Mouse (Mus musculus) neural tube, embryonic 12.5 days (tissue): ENCODE measurements around the gene Ufsp2. TPM values are rescaled to one million over a fixed set of nuclear protein-coding genes. Genes with fewer than 3 reads are reported as not detected.
A peak's percentile ranks its signal among the peaks of the same experiment; 100 is the strongest.

Experiments used
- ATAC-seq: fragments of 200-750 bp; cut with Nextera tagmentation; 2 replicates; pipeline ENCODE4 v1.8.0; 2017; ENCODE audit warnings: low read depth, mild to moderate bottlenecking, moderate TSS enrichment, moderate library complexity; ENCODE audit not compliant: low FRiP score
- H3K27ac ChIP-seq: fragments of 300-500 bp; sonication (generic); 2 replicates; pipeline ENCODE4 v1.5.1; 2016
- H3K27me3 ChIP-seq: fragments of 300-500 bp; sonication (generic); replicated peaks from 2 replicates; pipeline ENCODE4 v1.6.1; 2016; ENCODE audit warnings: mild to moderate bottlenecking
- H3K36me3 ChIP-seq: fragments of 300-500 bp; sonication (generic); 2 replicates; pipeline ENCODE4 v1.6.1; 2016; ENCODE audit warnings: mild to moderate bottlenecking
- H3K4me1 ChIP-seq: fragments of 300-500 bp; sonication (generic); 2 replicates; pipeline ENCODE4 v1.6.1; 2016
- H3K4me2 ChIP-seq: fragments of 300-500 bp; sonication (generic); replicated peaks from 2 replicates; pipeline ENCODE4 v1.6.1; 2016; ENCODE audit warnings: mild to moderate bottlenecking
- H3K4me3 ChIP-seq: fragments of 300-500 bp; sonication (generic); 2 replicates; pipeline ENCODE4 v1.5.1; 2016
- H3K9ac ChIP-seq: fragments of 300-500 bp; sonication (generic); 2 replicates; pipeline ENCODE4 v1.6.1; 2016; ENCODE audit warnings: mild to moderate bottlenecking
- H3K9me3 ChIP-seq: fragments of 300-500 bp; sonication (generic); 2 replicates; pipeline ENCODE4 v1.6.1; 2016; ENCODE audit warnings: mild to moderate bottlenecking
- WGBS: fragments of 180-500 bp; shearing (Covaris S2); methylation state at CpG from one replicate; pipeline ENCODE4 v1.1.7; 2016; 5-methylcytosine and 5-hydroxymethylcytosine counted together
- polyA plus RNA-seq: library from polyadenylated mRNA; unstranded; fragments of >200 nt; fragmentation: Nextera tagmentation; extraction: Ambion mirVana; gene quantifications from 2 replicates; pipeline ENCODE4 v1.2.1, GENCODE M21; 2016

Ufsp2 gene
- 55.8 and 61.4 TPM in 2 replicates for polyA plus RNA-seq

DNA sequence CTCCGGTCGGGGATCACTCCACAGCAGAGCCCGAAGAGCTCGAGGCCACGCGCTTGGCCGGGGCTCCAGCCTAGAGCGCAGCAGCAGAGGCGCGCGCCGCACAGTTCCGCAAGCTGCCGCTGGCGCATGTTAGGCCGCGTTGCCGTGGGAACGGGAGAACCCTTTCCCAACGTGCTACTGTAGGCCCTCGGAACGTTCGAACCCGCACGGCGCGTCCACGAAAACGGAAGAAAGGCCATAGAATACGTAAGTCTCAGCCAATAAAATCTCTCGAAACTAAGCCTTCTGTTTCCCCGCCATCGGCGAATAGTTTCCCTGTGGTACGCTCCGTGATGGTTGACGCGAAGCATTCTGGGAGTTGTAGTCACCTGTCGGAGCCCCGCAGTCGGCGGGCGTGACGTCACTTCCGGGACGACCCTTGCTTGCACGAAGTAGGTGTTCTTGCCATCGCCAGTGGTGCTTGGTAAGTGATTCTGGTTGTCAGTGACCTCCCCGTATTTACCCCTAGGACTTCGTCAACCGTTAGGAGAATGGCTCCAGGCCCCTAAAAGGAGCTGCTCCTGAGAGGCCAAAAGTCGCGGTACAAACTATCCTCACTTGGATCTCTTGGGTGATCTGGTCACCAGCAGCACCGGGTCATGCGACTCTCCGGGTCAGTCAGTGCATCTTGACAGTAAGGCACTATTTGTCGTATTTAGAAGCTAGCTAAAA lies at the start of gene Ufsp2, which contains the start of gene 1700029J07Rik:
TSS of gene Ufsp2 (plus strand) at position 403 of the 711 bp plus-strand sequence.
TSS of gene 1700029J07Rik (minus strand) at position 127 of the 711 bp plus-strand sequence.
- H3K9ac ChIP-seq: peak within 1 kb of the TSS; percentile 56
- under 1% methylated on average over 57 of the region's 57 CpGs for WGBS

DNA sequence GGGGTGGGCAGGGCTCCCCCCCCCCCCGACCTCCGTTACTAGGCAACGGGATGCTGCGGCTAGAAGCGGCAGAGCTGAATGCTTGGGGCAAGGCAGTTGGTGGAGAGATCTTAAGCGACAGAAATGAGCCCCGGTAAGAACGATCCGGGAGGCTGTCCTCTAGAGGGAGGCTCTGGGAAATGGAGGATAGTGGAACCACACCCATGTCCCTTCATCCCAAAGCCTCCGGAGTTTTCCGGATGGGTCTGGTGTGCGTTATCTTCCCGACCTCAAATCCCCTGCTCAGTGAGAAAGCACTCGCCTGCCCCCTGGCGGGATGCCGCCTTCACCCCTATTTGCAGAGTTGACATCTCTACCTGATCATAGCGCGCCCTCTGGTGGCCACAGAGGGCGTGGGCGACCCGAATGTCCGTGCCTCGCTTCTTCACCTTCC lies 40.7 kb upstream of the Ufsp2 start, which contains the start of gene Ccdc110:
TSS of gene Ccdc110 (plus strand) at position 38 of the 433 bp plus-strand sequence.
- peak; percentile 88 for ATAC-seq
- Histone ChIP-seq H3K4me1 (no peaks in the 10 kb centered on the region), H3K36me3 (no peaks in the 10 kb centered on the region), H3K4me2 (peak within 1 kb of the TSS; percentile 62), H3K27me3 (no peaks in the 10 kb centered on the region), H3K27ac (no peak within 1 kb of the TSS), H3K4me3 (peak within 1 kb of the TSS; percentile 29), H3K9ac (0 out of 2 replicates have a peak within 1 kb of the TSS, but pooled peaks have one; percentile 17), H3K9me3 (no peaks in the 10 kb centered on the region)
- WGBS: 4% methylated on average over 23 of the region's 23 CpGs

More for the DNA sequence above, at the start of gene Ufsp2, which contains the start of gene 1700029J07Rik:
- H3K27ac ChIP-seq: peak within 1 kb of the TSS; percentile 59; the same call in 1 of the 2 replicates
- H3K9me3 ChIP-seq: no peaks in the 10 kb centered on the region
- H3K4me3 ChIP-seq: peak within 1 kb of the TSS; percentile 59
- peaks cover 6% of the 10 kb centered on the region; the same call in 1 of the 2 replicates for H3K36me3 ChIP-seq
- peaks cover 10% of the 10 kb centered on the region for H3K4me1 ChIP-seq
- ATAC-seq: peak; percentile 97
- H3K27me3 ChIP-seq: no peaks in the 10 kb centered on the region
- peak within 1 kb of the TSS; percentile 68 for H3K4me2 ChIP-seq

DNA sequence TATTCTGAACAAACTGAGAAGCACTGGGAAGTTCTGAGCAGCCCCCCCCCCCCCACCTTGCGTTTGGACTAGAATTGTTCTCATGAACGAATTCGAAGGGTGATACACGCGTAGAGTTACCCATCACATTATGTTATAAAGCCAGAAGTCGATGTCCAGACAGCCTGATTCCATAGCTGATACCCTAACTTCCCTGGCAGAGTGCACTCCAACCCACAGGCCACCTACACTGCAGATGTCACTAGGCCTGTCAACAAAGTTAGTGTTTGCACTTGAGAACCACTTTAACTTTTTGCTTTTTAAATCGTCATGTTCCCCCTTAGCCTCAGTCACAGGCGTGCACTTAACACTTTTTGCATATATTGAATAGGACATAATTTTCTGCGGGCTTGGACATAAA lies 38.3 kb upstream of the Ufsp2 start:
- no peaks in the 10 kb centered on the region for H3K27me3 ChIP-seq
- no peaks in the 10 kb centered on the region for H3K4me1 ChIP-seq
- no peaks in the 10 kb centered on the region for H3K9me3 ChIP-seq
- H3K4me2 ChIP-seq: no peak overlapping the region
- no peaks in the 10 kb centered on the region for H3K36me3 ChIP-seq
- no peak overlapping the region for H3K27ac ChIP-seq
- H3K9ac ChIP-seq: no peak overlapping the region
- H3K4me3 ChIP-seq: no peak overlapping the region
- ATAC-seq: no peak
- WGBS: 85% methylated on average over 9 of the region's 9 CpGs

GRCm38 (mm10) chr8:45946283-45946682 lies 29.0 kb upstream of the Ufsp2 start:
- H3K9me3 ChIP-seq: no peaks in the 10 kb centered on the region
- no peak overlapping the region for H3K4me2 ChIP-seq
- WGBS: 92% methylated on average over 4 of the region's 4 CpGs

GRCm38 (mm10) chr8:45950622-45951021 lies 24.7 kb upstream of the Ufsp2 start:
- Histone ChIP-seq H3K27ac (no peak overlapping the region), H3K36me3 (no peaks in the 10 kb centered on the region), H3K4me1 (no peaks in the 10 kb centered on the region), H3K27me3 (no peaks in the 10 kb centered on the region), H3K9me3 (no peaks in the 10 kb centered on the region), H3K9ac (no peak overlapping the region), H3K4me2 (no peak overlapping the region), H3K4me3 (no peak overlapping the region)
- WGBS: 51% methylated on average over 2 of the region's 2 CpGs
- no peak for ATAC-seq

More at GRCm38 (mm10) chr8:45946283-45946682, 29.0 kb upstream of the Ufsp2 start:
- no peak overlapping the region for H3K9ac ChIP-seq
- ATAC-seq: no peak
- no peak overlapping the region for H3K27ac ChIP-seq
- no peak overlapping the region for H3K4me3 ChIP-seq
- H3K4me1 ChIP-seq: no peaks in the 10 kb centered on the region
- no peaks in the 10 kb centered on the region for H3K36me3 ChIP-seq
- H3K27me3 ChIP-seq: no peaks in the 10 kb centered on the region

GRCm38 (mm10) chr8:45970894-45971293 lies 4.4 kb upstream of the Ufsp2 start:
- no peak for ATAC-seq
- Histone ChIP-seq H3K4me3 (no peak overlapping the region), H3K9me3 (no peaks in the 10 kb centered on the region), H3K9ac (no peak overlapping the region), H3K4me2 (no peak overlapping the region), H3K27ac (no peak overlapping the region), H3K4me1 (peaks cover 6% of the 10 kb centered on the region), H3K27me3 (no peaks in the 10 kb centered on the region), H3K36me3 (no peaks in the 10 kb centered on the region; the same call in 1 of the 2 replicates)
- 98% methylated on average over 12 of the region's 12 CpGs for WGBS

GRCm38 (mm10) chr8:45973988-45974505 lies 1.3 kb upstream of the Ufsp2 start:
- 77% methylated on average over 8 of the region's 8 CpGs for WGBS
- Histone ChIP-seq H3K4me2 (peak overlapping the region; percentile 68; the same call in 1 of the 2 replicates), H3K4me3 (no peak overlapping the region), H3K36me3 (peaks cover 6% of the 10 kb centered on the region; the same call in 1 of the 2 replicates), H3K27me3 (no peaks in the 10 kb centered on the region), H3K9me3 (no peaks in the 10 kb centered on the region), H3K4me1 (peaks cover 10% of the 10 kb centered on the region), H3K27ac (no peak overlapping the region), H3K9ac (no peak overlapping the region)
- no peak for ATAC-seq

DNA sequence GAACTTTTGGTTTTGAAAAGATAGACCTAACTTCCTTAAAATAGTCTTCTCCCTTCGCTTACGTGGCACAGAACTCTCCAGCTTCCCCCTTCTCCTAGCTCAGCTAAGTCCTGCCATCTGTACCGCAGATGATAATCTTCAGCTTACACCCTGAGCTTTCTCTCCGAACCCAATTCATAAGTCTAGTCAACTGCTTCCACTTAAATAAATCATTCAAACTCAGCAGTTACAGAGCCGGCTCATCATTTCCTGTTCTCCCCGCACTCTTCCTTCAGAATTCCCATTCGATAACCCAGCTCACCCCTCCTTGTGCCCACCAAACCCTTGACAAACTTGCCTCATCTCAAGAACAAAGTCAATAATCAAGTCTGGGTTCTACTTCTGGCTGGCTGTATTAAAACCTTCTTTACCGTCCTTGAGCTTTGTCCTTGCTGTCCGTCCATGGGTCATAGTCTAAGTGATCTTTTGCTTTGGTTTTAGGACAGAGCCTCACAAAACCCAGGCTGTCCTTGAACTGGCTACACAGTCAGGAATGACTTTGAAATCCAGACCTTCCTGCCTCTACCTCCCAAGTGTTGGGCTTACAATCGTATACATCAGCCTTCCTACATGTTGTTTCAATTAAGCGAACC lies 625 bp downstream of the Ufsp2 start:
- H3K27ac ChIP-seq: no peak overlapping the region
- peaks cover 10% of the 10 kb centered on the region for H3K4me1 ChIP-seq
- peak overlapping the region; percentile 41 for H3K9ac ChIP-seq
- no peaks in the 10 kb centered on the region for H3K9me3 ChIP-seq
- H3K4me2 ChIP-seq: peak overlapping the region; percentile 68
- peaks cover 9% of the 10 kb centered on the region; the same call in 1 of the 2 replicates for H3K36me3 ChIP-seq
- H3K4me3 ChIP-seq: peak overlapping the region; percentile 59
- H3K27me3 ChIP-seq: no peaks in the 10 kb centered on the region
- 77% methylated on average over 11 of the region's 11 CpGs for whole genome bisulfite sequencing
- ATAC-seq: peak; percentile 19

- ATAC-seq: no peak
- peaks cover 25% of the 10 kb centered on the region for H3K36me3 ChIP-seq
- 85% methylated on average over 3 of the region's 3 CpGs for WGBS
- H3K9ac ChIP-seq: no peak overlapping the region
- H3K4me3 ChIP-seq: no peak overlapping the region
- no peaks in the 10 kb centered on the region for H3K9me3 ChIP-seq
- no peak overlapping the region for H3K27ac ChIP-seq
- H3K27me3 ChIP-seq: no peaks in the 10 kb centered on the region
- H3K4me1 ChIP-seq: no peaks in the 10 kb centered on the region
- no peak overlapping the region for H3K4me2 ChIP-seq
Measured at GRCm38 (mm10) chr8:45986665-45987064, 11.3 kb downstream of the Ufsp2 start.

DNA sequence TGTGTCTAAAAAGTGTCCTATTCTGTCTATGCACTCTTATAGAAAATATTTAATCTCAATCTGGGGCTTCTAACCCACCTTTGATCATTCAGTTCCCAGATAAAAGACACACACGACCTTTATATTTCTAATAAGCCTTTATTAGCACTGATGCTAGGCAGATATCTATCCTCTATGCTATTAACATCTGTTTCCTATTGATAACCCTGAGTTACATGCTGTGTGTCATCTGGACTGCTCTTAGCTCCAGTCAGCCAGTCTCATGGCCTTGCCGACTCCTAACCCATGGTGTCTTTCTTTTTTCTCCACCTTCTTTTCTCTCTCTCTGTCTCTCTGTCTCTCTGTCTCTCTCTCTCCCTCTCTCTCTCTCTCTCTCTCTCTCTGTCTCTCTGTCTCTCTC lies 12.9 kb downstream of the Ufsp2 start:
- ATAC-seq: no peak
- peaks cover 14% of the 10 kb centered on the region for H3K36me3 ChIP-seq
- H3K4me3 ChIP-seq: no peak overlapping the region
- H3K9ac ChIP-seq: no peak overlapping the region
- no peak overlapping the region for H3K4me2 ChIP-seq
- H3K4me1 ChIP-seq: no peaks in the 10 kb centered on the region
- no peaks in the 10 kb centered on the region for H3K9me3 ChIP-seq
- no peaks in the 10 kb centered on the region for H3K27me3 ChIP-seq
- no peak overlapping the region for H3K27ac ChIP-seq
- WGBS: 57% methylated on average over 2 of the region's 2 CpGs

- no peak for ATAC-seq
- no peak overlapping the region for H3K4me2 ChIP-seq
- WGBS: 94% methylated on average over 4 of the region's 4 CpGs
Measured at GRCm38 (mm10) chr8:45990631-45991310, 15.4 kb downstream of the Ufsp2 start.

More at GRCm38 (mm10) chr8:45990631-45991310, 15.4 kb downstream of the Ufsp2 start:
- Histone ChIP-seq H3K9me3 (no peaks in the 10 kb centered on the region), H3K4me1 (no peaks in the 10 kb centered on the region), H3K36me3 (peaks cover 18% of the 10 kb centered on the region), H3K9ac (no peak overlapping the region), H3K4me3 (no peak overlapping the region), H3K27me3 (no peaks in the 10 kb centered on the region), H3K27ac (no peak overlapping the region)
